Mouse (Mus musculus) MEL (cell line): ENCODE data around the gene Atxn7l1. TPM values are rescaled to one million over a fixed set of nuclear protein-coding genes. Genes with fewer than 3 reads are reported as not detected.

Experiments used
- DNase-seq: peaks from one replicate; pipeline ENCODE4 v3.0.0; 2011; ENCODE audit warnings: low read depth, low spot score
- H3K27ac ChIP-seq: 2 replicates; pipeline ENCODE4 v1.5.1; 2012; ENCODE audit warnings: low read depth, mild to moderate bottlenecking, control low read depth, low read length, moderate library complexity; ENCODE audit not compliant: control insufficient read depth
- H3K27me3 ChIP-seq, 2 experiments: fragments of 150-350 bp in 1 of 2; sonication (generic) in 1 of 2; 2 replicates each; pipeline ENCODE4 v1.6.1; 2012; ENCODE audit warnings: low read length in 2 of 2, mild to moderate bottlenecking in 2 of 2, improper control_type of control experiment in 1 of 2, moderate library complexity in 1 of 2; ENCODE audit not compliant: insufficient read depth in 2 of 2, control insufficient read depth in 1 of 2
- H3K36me3 ChIP-seq, 2 experiments: 2 replicates each; pipeline ENCODE4 v1.6.1; 2012 to 2014; ENCODE audit warnings: low read length in 2 of 2, improper control_type of control experiment in 1 of 2, inconsistent platforms in 1 of 2, mild to moderate bottlenecking in 1 of 2; ENCODE audit not compliant: insufficient read depth in 2 of 2, control insufficient read depth in 1 of 2
- H3K4me1 ChIP-seq, 2 experiments: fragments of 150-350 bp in 1 of 2; sonication (generic) in 1 of 2; 2 replicates each; pipeline ENCODE4 v1.6.1; 2012; ENCODE audit warnings: low read length in 2 of 2, improper control_type of control experiment in 1 of 2, mild to moderate bottlenecking in 1 of 2; ENCODE audit not compliant: insufficient read depth in 2 of 2, control insufficient read depth in 1 of 2
- H3K4me3 ChIP-seq, 2 experiments: fragments of 150-350 bp in 1 of 2; sonication (generic) in 1 of 2; 2 replicates each; pipeline ENCODE4 v1.5.1; 2012; ENCODE audit warnings: low read depth in 2 of 2, low read length in 2 of 2, mild to moderate bottlenecking in 2 of 2, moderate library complexity in 2 of 2, control low read depth in 1 of 2, improper control_type of control experiment in 1 of 2; ENCODE audit not compliant: control insufficient read depth in 1 of 2, insufficient read depth in 1 of 2
- H3K79me2 ChIP-seq: 2 replicates; pipeline ENCODE4 v1.6.1; 2012; ENCODE audit warnings: mild to moderate bottlenecking, low read length, moderate library complexity; ENCODE audit not compliant: control insufficient read depth, poor library complexity, insufficient read depth
- H3K9ac ChIP-seq: 2 replicates; pipeline ENCODE4 v1.6.1; 2012; ENCODE audit warnings: low read depth, mild to moderate bottlenecking, control low read depth, low read length, moderate library complexity; ENCODE audit not compliant: control insufficient read depth, poor library complexity, severe bottlenecking
- H3K9me3 ChIP-seq: fragments of 150-350 bp; sonication (generic); replicated peaks from 2 replicates; pipeline ENCODE4 v1.6.1; 2012; ENCODE audit warnings: mild to moderate bottlenecking, low read length, improper control_type of control experiment, moderate library complexity; ENCODE audit not compliant: insufficient read depth
- BHLHE40 ChIP-seq: IDR thresholded peaks from 2 replicates; pipeline ENCODE4 v1.6.1; 2012; ENCODE audit warnings: low read depth, mild to moderate bottlenecking, inconsistent platforms, low read length, improper control_type of control experiment, borderline replicate concordance
- CHD1 ChIP-seq: IDR thresholded peaks from 2 replicates; pipeline ENCODE4 v1.6.1; 2012; ENCODE audit warnings: low read depth, mild to moderate bottlenecking, inconsistent platforms, low read length, improper control_type of control experiment
- CTCF ChIP-seq, 3 experiments: IDR thresholded peaks in 2 of 3; conservative IDR thresholded peaks in 1 of 3; 2 replicates each; pipeline ENCODE4 v1.5.1; 2011 to 2012; ENCODE audit warnings: low read length in 3 of 3, low read depth in 2 of 3, mild to moderate bottlenecking in 2 of 3, improper control_type of control experiment in 1 of 3, inconsistent platforms in 1 of 3, mixed read lengths in 1 of 3, moderate library complexity in 1 of 3; ENCODE audit not compliant: control insufficient read depth in 1 of 3, insufficient read depth in 1 of 3, poor library complexity in 1 of 3, severe bottlenecking in 1 of 3
- E2F4 ChIP-seq: IDR thresholded peaks from 2 replicates; pipeline ENCODE4 v1.6.1; 2011; ENCODE audit warnings: low read depth, low read length, improper control_type of control experiment, borderline replicate concordance
- ELF1 ChIP-seq: IDR thresholded peaks from 2 replicates; pipeline ENCODE4 v1.6.1; 2014; ENCODE audit warnings: low read depth, mild to moderate bottlenecking, inconsistent platforms, low read length, improper control_type of control experiment, moderate library complexity
- GATA1 ChIP-seq: IDR thresholded peaks from 2 replicates; pipeline ENCODE4 v1.6.1; 2011; ENCODE audit warnings: low read depth, low read length, improper control_type of control experiment
- HCFC1 ChIP-seq: IDR thresholded peaks from 2 replicates; pipeline ENCODE4 v1.6.1; 2012; ENCODE audit warnings: low read depth, mild to moderate bottlenecking, inconsistent platforms, low read length, improper control_type of control experiment, moderate library complexity
- JUND ChIP-seq: IDR thresholded peaks from 2 replicates; pipeline ENCODE4 v1.6.1; 2011; ENCODE audit warnings: low read depth, mild to moderate bottlenecking, improper control_type of control experiment, low read length
- KAT2A ChIP-seq: conservative IDR thresholded peaks from 2 replicates; pipeline ENCODE4 v1.6.1; 2012; ENCODE audit warnings: low read depth, low read length, improper control_type of control experiment, inconsistent platforms
- MAX ChIP-seq: IDR thresholded peaks from 2 replicates; pipeline ENCODE4 v1.6.1; 2011; ENCODE audit warnings: low read length, improper control_type of control experiment
- MEF2A ChIP-seq: IDR thresholded peaks from 2 replicates; pipeline ENCODE4 v1.6.1; 2014; ENCODE audit warnings: low read depth, mild to moderate bottlenecking, inconsistent platforms, low read length, improper control_type of control experiment; ENCODE audit not compliant: poor library complexity, insufficient replicate concordance, severe bottlenecking; ENCODE audit errors: extremely low read depth
- MYB ChIP-seq: IDR thresholded peaks from 2 replicates; pipeline ENCODE4 v1.6.1; 2011; ENCODE audit warnings: mild to moderate bottlenecking, low read depth, low read length, improper control_type of control experiment
- NRF1 ChIP-seq: IDR thresholded peaks from 2 replicates; pipeline ENCODE4 v1.6.1; 2014; ENCODE audit warnings: low read depth, mild to moderate bottlenecking, inconsistent platforms, low read length, improper control_type of control experiment, moderate library complexity; ENCODE audit not compliant: poor library complexity, insufficient read depth, severe bottlenecking
- POLR2AphosphoS2 ChIP-seq: IDR thresholded peaks from 2 replicates; pipeline ENCODE4 v1.6.1; 2011; ENCODE audit warnings: low read length, improper control_type of control experiment
- RAD21 ChIP-seq: IDR thresholded peaks from 2 replicates; pipeline ENCODE4 v1.6.1; 2011; ENCODE audit warnings: mild to moderate bottlenecking, low read depth, low read length, improper control_type of control experiment
- SMC3 ChIP-seq: IDR thresholded peaks from 2 replicates; pipeline ENCODE4 v1.6.1; 2011; ENCODE audit warnings: low read depth, low read length, improper control_type of control experiment
- TAL1 ChIP-seq: IDR thresholded peaks from 2 replicates; pipeline ENCODE4 v1.6.1; 2012; ENCODE audit warnings: mild to moderate bottlenecking, inconsistent platforms, low read length, moderate library complexity, mixed read lengths
- TCF12 ChIP-seq: IDR thresholded peaks from 2 replicates; pipeline ENCODE4 v1.6.1; 2014; ENCODE audit warnings: low read depth, mild to moderate bottlenecking, inconsistent platforms, low read length, improper control_type of control experiment, moderate library complexity
- UBTF ChIP-seq: IDR thresholded peaks from 2 replicates; pipeline ENCODE4 v1.6.1; 2012; ENCODE audit warnings: low read depth, mild to moderate bottlenecking, inconsistent platforms, low read length, improper control_type of control experiment, moderate library complexity, borderline replicate concordance; ENCODE audit not compliant: insufficient read depth
- USF1 ChIP-seq: IDR thresholded peaks from 2 replicates; pipeline ENCODE4 v1.6.1; 2014; ENCODE audit warnings: low read depth, mild to moderate bottlenecking, inconsistent platforms, low read length, improper control_type of control experiment, moderate library complexity
- USF2 ChIP-seq, 2 experiments: IDR thresholded peaks; 2 replicates each; pipeline ENCODE4 v1.6.1; 2011 to 2012; ENCODE audit warnings: improper control_type of control experiment in 2 of 2, low read length in 2 of 2, borderline replicate concordance in 1 of 2, inconsistent platforms in 1 of 2, low read depth in 1 of 2, mild to moderate bottlenecking in 1 of 2; ENCODE audit not compliant: insufficient read depth in 1 of 2
- ZC3H11A ChIP-seq: IDR thresholded peaks from 2 replicates; pipeline ENCODE4 v1.6.1; 2012; ENCODE audit warnings: low read depth, mild to moderate bottlenecking, inconsistent platforms, low read length, improper control_type of control experiment
- ZMIZ1 ChIP-seq: IDR thresholded peaks from 2 replicates; pipeline ENCODE4 v1.6.1; 2012; ENCODE audit warnings: low read depth, mild to moderate bottlenecking, inconsistent platforms, low read length, improper control_type of control experiment, moderate library complexity
- ZNF384 ChIP-seq: IDR thresholded peaks from 2 replicates; pipeline ENCODE4 v1.6.1; 2012; ENCODE audit warnings: low read depth, mild to moderate bottlenecking, inconsistent platforms, low read length, improper control_type of control experiment
- polyA plus RNA-seq, 2 experiments: library from polyadenylated mRNA; stranded (reverse) in 1 of 2; unstranded in 1 of 2; fragments of >175 nt in 1 of 2; fragments of >200 nt in 1 of 2; gene quantifications; 2 replicates each; pipeline versions ENCODE4 v1.2.1 to v1.2.4; 2012; ENCODE audit warnings: low replicate concordance in 2 of 2, low read depth in 1 of 2; ENCODE audit not compliant: insufficient read length in 2 of 2, insufficient read depth in 1 of 2, missing spikeins in 1 of 2
- total RNA-seq: library from RNA; depleted of rRNA; stranded (reverse); fragments of 300-350 nt; gene quantifications from 2 replicates; pipeline ENCODE4 v1.2.3, GENCODE M21; 2012

Gene Atxn7l1
- total and polyA plus RNA-seq, 3 experiments = 11.6 to 50.3 TPM; not detected in 1

DNA sequence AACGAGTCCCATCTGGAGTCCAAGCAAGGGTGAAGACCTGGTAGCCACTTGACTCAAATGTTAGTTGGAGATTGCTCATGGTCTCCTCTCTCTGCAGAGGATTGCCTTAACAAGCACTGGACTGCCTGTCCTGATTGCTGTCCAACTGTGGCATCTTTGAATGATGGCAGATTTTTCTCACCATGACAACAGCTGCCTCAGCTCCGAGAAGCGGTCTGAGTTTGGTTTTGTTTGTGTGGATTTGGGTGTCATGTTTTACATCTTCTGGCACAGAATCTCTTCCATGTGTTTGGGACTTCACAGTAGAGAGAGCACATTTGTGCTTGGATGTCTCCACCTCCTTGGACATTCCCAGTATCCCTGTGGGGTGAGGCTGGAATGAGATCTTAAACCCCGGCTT lies 120.5 kb downstream of the Atxn7l1 start:
- Histone ChIP-seq H3K4me1 (no peaks in the 10 kb centered on the region), H3K27me3 (no peaks in the 10 kb centered on the region), H3K9me3 (no peaks in the 10 kb centered on the region), H3K9ac (no peak overlapping the region), H3K36me3 (no peaks in the 10 kb centered on the region), H3K79me2 (no peaks in the 10 kb centered on the region), H3K4me3 (no peak overlapping the region), H3K27ac (no peak overlapping the region)
- DNase-seq = no peak
- TF ChIP-seq ZNF384 = no peak
- no peak for TF ChIP-seq POLR2AphosphoS2
- no peak for TF ChIP-seq MAX
- TF ChIP-seq TAL1 = no peak
- TF ChIP-seq USF1 = no peak
- no peak for TF ChIP-seq BHLHE40
- TF ChIP-seq CHD1 = no peak
- TF ChIP-seq MEF2A = no peak
- TF ChIP-seq KAT2A = no peak
- TF ChIP-seq ELF1 = no peak
- no peak for TF ChIP-seq TCF12
- no peak for TF ChIP-seq HCFC1
- TF ChIP-seq ZMIZ1 = no peak
- no peak for TF ChIP-seq GATA1
- no peak for TF ChIP-seq NRF1
- no peak for TF ChIP-seq USF2 (IDR thresholded peaks at IDR 0.05; ENCODE audit: borderline replicate concordance in 1 of 2, insufficient read depth in 1 of 2, low read depth in 1 of 2, low read length in 2 of 2)
- TF ChIP-seq CTCF (IDR thresholded peaks at IDR 0.05 in 2 of 3, conservative IDR thresholded peaks at IDR 0.05 in 1 of 3; ENCODE audit: control insufficient read depth in 1 of 3, insufficient read depth in 1 of 3, low read depth in 2 of 3, low read length in 3 of 3, poor library complexity in 1 of 3, severe bottlenecking in 1 of 3) = no peak
- TF ChIP-seq, all 39 proteins: peak for 0

DNA sequence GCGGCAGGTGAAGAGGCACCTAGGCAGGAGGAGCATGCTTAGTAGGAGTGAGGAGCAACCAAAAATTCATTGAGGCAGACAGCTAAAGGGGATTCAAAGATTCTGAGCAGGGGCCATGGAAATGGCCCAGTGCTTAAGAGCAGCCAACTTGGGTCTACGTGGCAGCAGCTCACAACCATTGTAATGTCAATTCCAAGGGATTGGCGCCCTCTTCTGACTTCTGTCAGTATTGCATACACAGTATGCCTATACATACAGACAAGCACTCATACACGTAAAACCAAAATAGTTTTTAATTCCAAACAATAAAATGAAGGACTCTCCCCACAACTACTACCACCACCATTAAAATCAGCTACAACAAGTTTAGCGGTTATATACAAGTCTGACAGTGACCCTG lies 122.2 kb downstream of the Atxn7l1 start:
- H3K79me2 ChIP-seq = no peaks in the 10 kb centered on the region
- no peak overlapping the region for H3K27ac ChIP-seq
- peak; percentile 79 for DNase-seq
- no peak overlapping the region for H3K9ac ChIP-seq
- no peaks in the 10 kb centered on the region for H3K9me3 ChIP-seq
- H3K27me3 ChIP-seq = no peaks in the 10 kb centered on the region
- TF ChIP-seq E2F4 (no peak), NRF1 (no peak), UBTF (no peak), JUND (no peak), SMC3 (peak; percentile 91), RAD21 (peak; percentile 88), MYB (no peak), GATA1 (no peak), CTCF (IDR thresholded peaks at IDR 0.05 in 2 of 3, conservative IDR thresholded peaks at IDR 0.05 in 1 of 3; ENCODE audit: control insufficient read depth in 1 of 3, insufficient read depth in 1 of 3, low read depth in 2 of 3, low read length in 3 of 3, poor library complexity in 1 of 3, severe bottlenecking in 1 of 3) (peak; percentile 45 to 84 (median 73)), ZC3H11A (peak; percentile 94)
- H3K4me1 ChIP-seq = no peaks in the 10 kb centered on the region
- no peaks in the 10 kb centered on the region for H3K36me3 ChIP-seq
- no peak overlapping the region for H3K4me3 ChIP-seq
